Mouse (Mus musculus): ENCODE results near the gene Sccpdh.

DNA sequence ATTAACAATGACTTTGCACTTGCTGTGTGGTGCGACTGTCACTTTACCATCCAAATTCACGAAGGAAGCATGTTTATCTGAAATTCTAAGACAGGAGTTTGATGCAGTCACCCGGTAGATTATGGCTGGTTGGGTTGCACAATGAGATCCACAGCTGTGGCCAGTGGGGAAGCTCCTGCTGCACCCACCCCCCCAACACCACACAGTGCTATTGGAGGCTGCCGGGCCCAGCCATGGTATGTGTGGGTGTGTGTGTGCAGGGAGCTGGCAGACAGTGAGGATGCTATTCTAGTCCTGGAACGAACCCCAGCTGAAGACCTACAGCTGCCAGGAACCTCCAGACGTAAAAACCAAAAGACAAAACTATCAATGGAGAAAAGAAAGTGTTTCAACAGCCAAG, 41.4 kb downstream of the Sccpdh start:
- TF ChIP-seq CTCF (IDR thresholded peaks at IDR 0.05; ENCODE audit: low read depth, low read length): no peak
- TF ChIP-seq EP300 (IDR thresholded peaks at IDR 0.05; ENCODE audit: insufficient read depth, low read depth, low read length): no peak
- TF ChIP-seq POLR2A (IDR thresholded peaks at IDR 0.05; ENCODE audit: insufficient read depth, low read length): no peak

Data from ES-Bruce4 (cell line).